ENCODE assay signal across 27 mouse cellular contexts in the genomic region with DNA sequence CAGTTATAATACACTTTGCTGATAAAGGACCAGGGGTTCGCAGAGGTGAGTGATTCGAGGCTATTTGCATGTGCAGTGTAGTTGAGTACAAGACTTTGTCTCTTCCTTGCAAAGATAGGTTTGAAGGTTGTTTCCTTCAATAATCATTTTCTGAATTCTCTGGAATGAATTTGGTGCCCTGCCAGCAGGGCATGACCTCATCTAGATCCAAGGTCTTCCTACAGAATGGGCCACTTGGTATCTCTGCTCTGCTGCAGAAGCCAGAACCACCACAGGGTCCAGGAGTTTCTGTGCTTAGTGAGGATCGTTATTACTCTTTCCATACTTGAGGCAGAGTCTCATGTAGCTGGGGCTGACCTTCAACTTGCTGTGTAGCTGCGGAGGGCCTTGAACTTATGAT. TPM values are rescaled to one million over a fixed set of nuclear protein-coding genes. Genes with fewer than 3 reads are reported as not detected.
A peak's percentile ranks its signal among the peaks of the same experiment; 100 is the strongest.
DNase-seq lines count a peak whose midpoint lies in the region.
"Had no signal": no experiment of that assay in that cellular context is flagged by ENCODE, and none has a peak within 500 bp of the region (broad histone marks: within the 10 kb centered on the region; RNA-seq: fewer than 3 reads in every experiment).

No protein-coding gene starts in this region.

- intact Hi-C loops in gastrocnemius, postnatal 14 days (cut with DNase I; ENCODE audit: low total_unique reads), result no loop called here

- peak; percentile 36 to 66 for DNase-seq in adrenal gland, adult (ENCODE audit: inconsistent age in 2 of 2, low spot score in 1 of 2)
- DNase-seq in adrenal gland, postnatal 4 days (ENCODE audit: low spot score in 2 of 2), result no peak
- DNase-seq in adrenal gland, adult 2 months, result peak; percentile 48
- peak; percentile 27 for DNase-seq in adrenal gland, postnatal 10 days
- DNase-seq in adrenal gland, postnatal 25 days, result peak; percentile 44
- no peak for DNase-seq in cerebellum, adult 11-12 months
- no peak for DNase-seq in gastrocnemius, postnatal 14 days
- DNase-seq in thymus, postnatal 0 days (ENCODE audit: low spot score), result no peak
- DNase-seq: B cell, adult 2 months; cerebellum, adult 11 months; cerebellum, adult 2 months; cerebellum, adult 9-10 months; cerebellum, postnatal 10 days; cerebellum, postnatal 25 days; forebrain, postnatal 0 days had no signal

RNA-seq across cellular contexts. Expression of a gene that starts 1.8 kb away (rescaled TPM):
- total RNA-seq in adrenal gland, postnatal 4 days (2021), result 1 to 10 TPM in 1 of 2 experiments, under 1 TPM in 1; 0.62 to 3.1 TPM
- not detected for total RNA-seq in adrenal gland, adult 2 months (2021)
- polyA plus RNA-seq in adrenal gland, adult 2 months (2012; rRNA removed), result 0.12 TPM in 1 of 2 replicates, not detected in the other
- 10 to 100 TPM in 1 of 2 experiments, 1 to 10 TPM in 1; 4.4 to 12.8 TPM for total RNA-seq in adrenal gland, postnatal 10 days (2021)
- not detected in 2 replicates for total RNA-seq in adrenal gland, postnatal 25 days (2021)
- total RNA-seq in gastrocnemius, postnatal 14 days (2021), result not detected
- 1.8 and 2.4 TPM in 2 replicates for polyA plus RNA-seq in thymus, postnatal 0 days (2015; fragmentation: Nextera tagmentation; extraction: Ambion mirVana)
- total RNA-seq: adrenal gland, adult 18-20 months; CH12.LX; forebrain, postnatal 0 days; G1E had no signal
- polyA plus RNA-seq: brain, embryonic 14.5 days; CD4-positive, CD25-positive, alpha-beta regulatory T cell, adult 4 months; cortical plate, adult 2 months; forebrain, embryonic 11.5 days; forebrain, embryonic 13.5 days; G1E had no signal

RNA-seq across cellular contexts. Expression of a gene that starts 26.4 kb away (rescaled TPM):
- not detected for total RNA-seq in adrenal gland, postnatal 4 days (2021)
- not detected for total RNA-seq in adrenal gland, adult 2 months (2021)
- polyA plus RNA-seq in adrenal gland, adult 2 months (2012; rRNA removed), result not detected in 2 replicates
- not detected for total RNA-seq in adrenal gland, postnatal 10 days (2021)
- not detected in 2 replicates for total RNA-seq in adrenal gland, postnatal 25 days (2021)
- not detected for total RNA-seq in gastrocnemius, postnatal 14 days (2021)
- not detected in 2 replicates for polyA plus RNA-seq in thymus, postnatal 0 days (2015; fragmentation: Nextera tagmentation; extraction: Ambion mirVana)
- total RNA-seq: adrenal gland, adult 18-20 months; CH12.LX; forebrain, postnatal 0 days had no signal
- polyA plus RNA-seq: brain, embryonic 14.5 days; CD4-positive, CD25-positive, alpha-beta regulatory T cell, adult 4 months; cerebellum, adult 2 months; cortical plate, adult 2 months; embryonic facial prominence, embryonic 10.5 days; embryonic facial prominence, embryonic 12.5 days; embryonic facial prominence, embryonic 14.5 days; forebrain, embryonic 11.5 days; forebrain, embryonic 13.5 days; forebrain, embryonic 15.5 days; forebrain, postnatal 0 days; G1E had no signal

RNA-seq across cellular contexts. Expression of a gene that starts 48.2 kb away (rescaled TPM):
- not detected for total RNA-seq in adrenal gland, postnatal 4 days (2021)
- total RNA-seq in adrenal gland, adult 2 months (2021), result not detected
- not detected in 2 replicates for polyA plus RNA-seq in adrenal gland, adult 2 months (2012; rRNA removed)
- not detected for total RNA-seq in adrenal gland, postnatal 10 days (2021)
- total RNA-seq in adrenal gland, postnatal 25 days (2021), result not detected in 2 replicates
- total RNA-seq in gastrocnemius, postnatal 14 days (2021), result not detected
- not detected in 2 replicates for polyA plus RNA-seq in thymus, postnatal 0 days (2015; fragmentation: Nextera tagmentation; extraction: Ambion mirVana)
- total RNA-seq: adrenal gland, adult 18-20 months; CH12.LX; forebrain, postnatal 0 days had no signal
- polyA plus RNA-seq: brain, embryonic 14.5 days; CD4-positive, CD25-positive, alpha-beta regulatory T cell, adult 4 months; cerebellum, adult 2 months; cortical plate, adult 2 months; embryonic facial prominence, embryonic 10.5 days; embryonic facial prominence, embryonic 12.5 days; embryonic facial prominence, embryonic 14.5 days; forebrain, embryonic 11.5 days; forebrain, embryonic 13.5 days; forebrain, embryonic 15.5 days; forebrain, postnatal 0 days; G1E had no signal

RNA-seq across cellular contexts. Expression of a gene that starts 55.9 kb away (rescaled TPM):
- not detected for total RNA-seq in adrenal gland, postnatal 4 days (2021)
- total RNA-seq in adrenal gland, adult 2 months (2021), result not detected
- not detected in 2 replicates for polyA plus RNA-seq in adrenal gland, adult 2 months (2012; rRNA removed)
- not detected for total RNA-seq in adrenal gland, postnatal 10 days (2021)
- not detected in 2 replicates for total RNA-seq in adrenal gland, postnatal 25 days (2021)
- total RNA-seq in gastrocnemius, postnatal 14 days (2021), result not detected
- polyA plus RNA-seq in thymus, postnatal 0 days (2015; fragmentation: Nextera tagmentation; extraction: Ambion mirVana), result 0.33 TPM in 1 of 2 replicates, not detected in the other
- total RNA-seq: adrenal gland, adult 18-20 months; CH12.LX; forebrain, postnatal 0 days; G1E had no signal
- polyA plus RNA-seq: brain, embryonic 14.5 days; CD4-positive, CD25-positive, alpha-beta regulatory T cell, adult 4 months; cerebellum, adult 2 months; cortical plate, adult 2 months; embryonic facial prominence, embryonic 10.5 days; embryonic facial prominence, embryonic 12.5 days; forebrain, embryonic 11.5 days; forebrain, embryonic 13.5 days; forebrain, embryonic 15.5 days; forebrain, postnatal 0 days; G1E had no signal

RNA-seq across cellular contexts. Expression of a gene that starts 56.8 kb away (rescaled TPM):
- 1 to 10 TPM; 2.4 to 2.7 TPM for total RNA-seq in adrenal gland, postnatal 4 days (2021)
- under 1 TPM; 0.14 to 0.20 TPM for total RNA-seq in adrenal gland, adult 2 months (2021)
- polyA plus RNA-seq in adrenal gland, adult 2 months (2012; rRNA removed), result not detected in 2 replicates
- total RNA-seq in adrenal gland, postnatal 10 days (2021), result 1 to 10 TPM; 1.8 to 2.3 TPM
- total RNA-seq in adrenal gland, postnatal 25 days (2021), result 0.15 TPM in 1 of 2 replicates, not detected in the other
- under 1 TPM; 0.27 TPM for total RNA-seq in gastrocnemius, postnatal 14 days (2021)
- polyA plus RNA-seq in thymus, postnatal 0 days (2015; fragmentation: Nextera tagmentation; extraction: Ambion mirVana), result 1.6 TPM in 2 replicates
- total RNA-seq: CH12.LX; forebrain, postnatal 0 days; G1E had no signal
- polyA plus RNA-seq: brain, embryonic 14.5 days; CD4-positive, CD25-positive, alpha-beta regulatory T cell, adult 4 months; cerebellum, adult 2 months; forebrain, embryonic 13.5 days; forebrain, embryonic 15.5 days; G1E had no signal

Comparison
In these comparisons a context has a peak if more than half of its experiments do, and no peak if none do; other contexts are left out.
1. DNase-seq: peak in adrenal gland, adult (2 of 2), adrenal gland, adult 2 months (single experiment), adrenal gland, postnatal 10 days (single experiment) and adrenal gland, postnatal 25 days (single experiment); none in adrenal gland, postnatal 4 days (0 of 2), cerebellum, adult 11-12 months (single experiment), gastrocnemius, postnatal 14 days (single experiment) and thymus, postnatal 0 days (single experiment).